Mouse (Mus musculus): ENCODE results near the gene Cradd.

DNA sequence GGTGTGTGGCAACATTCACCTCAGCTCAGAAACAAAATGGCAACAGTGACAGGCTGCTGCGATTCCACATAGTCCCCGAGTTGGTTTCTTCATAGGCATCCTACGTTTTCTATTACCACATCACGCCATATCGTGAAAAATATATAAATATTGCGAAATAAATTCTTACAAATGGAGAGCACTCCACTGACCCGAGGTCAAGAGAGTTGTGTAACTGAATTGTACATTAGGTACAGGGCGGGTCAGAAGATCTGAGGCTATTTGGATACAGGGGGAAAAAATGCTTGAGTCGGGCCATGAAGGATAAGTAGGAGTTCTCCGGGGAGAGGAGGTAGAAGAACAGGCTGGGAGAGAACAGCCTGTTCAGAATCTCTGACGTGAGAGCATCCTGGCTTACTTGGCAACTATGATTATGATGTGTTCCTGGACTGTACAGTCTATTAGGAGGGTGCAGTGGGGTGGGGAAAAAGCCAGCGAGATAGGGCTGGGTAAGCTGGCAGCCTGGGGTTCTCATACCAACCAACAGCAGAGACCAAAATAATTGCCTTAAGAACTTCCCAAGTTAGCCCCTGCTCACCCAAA is 37.4 kb upstream of the Cradd start:
- TF ChIP-seq CTCF (IDR thresholded peaks at IDR 0.05; ENCODE audit: control insufficient read depth, insufficient read depth, insufficient replicate concordance, low read depth, low read length) (no peak), POLR2A (IDR thresholded peaks at IDR 0.05; ENCODE audit: control insufficient read depth, low read depth, low read length) (no peak)

Data from testis, adult 2 months (tissue).